Mouse (Mus musculus) 416B (cell line): ENCODE data around the gene Gna14.

Experiments used
- DNase-seq: peaks from one replicate; pipeline ENCODE4 v3.0.0; 2011; ENCODE audit warnings: low read depth

Gna14 gene

GRCm38 (mm10) chr19:16435531-16436231 is at the start of gene Gna14:
Gene Gna14 (plus strand): TSS chr19:16435762.
- DNase-seq: no peak

GRCm38 (mm10) chr19:16386514-16386913 is 49.0 kb upstream of the Gna14 start:
- peak; percentile 79 for DNase-seq

GRCm38 (mm10) chr19:16390192-16390795 is 45.3 kb upstream of the Gna14 start:
- no peak for DNase-seq

GRCm38 (mm10) chr19:16394381-16394780 is 41.2 kb upstream of the Gna14 start:
- DNase-seq: no peak

GRCm38 (mm10) chr19:16403101-16403500 is 32.5 kb upstream of the Gna14 start:
- no peak for DNase-seq

GRCm38 (mm10) chr19:16407727-16408126 is 27.8 kb upstream of the Gna14 start:
- no peak for DNase-seq

GRCm38 (mm10) chr19:16411302-16411701 is 24.3 kb upstream of the Gna14 start:
- DNase-seq: no peak

GRCm38 (mm10) chr19:16418086-16418663 is 17.4 kb upstream of the Gna14 start:
- peak; percentile 40 for DNase-seq

- DNase-seq: no peak
Observed at GRCm38 (mm10) chr19:16425596-16425995, 10.0 kb upstream of the Gna14 start.

- DNase-seq: no peak
Observed at GRCm38 (mm10) chr19:16431368-16431767, 4.2 kb upstream of the Gna14 start.

- DNase-seq: peak; percentile 71
Observed at GRCm38 (mm10) chr19:16434879-16435278, 683 bp upstream of the Gna14 start.

GRCm38 (mm10) chr19:16436335-16437169 is 990 bp downstream of the Gna14 start:
- no peak for DNase-seq

GRCm38 (mm10) chr19:16437170-16437483 is 1.6 kb downstream of the Gna14 start:
- no peak for DNase-seq

- no peak for DNase-seq
Observed at GRCm38 (mm10) chr19:16437906-16438305, 2.3 kb downstream of the Gna14 start.

GRCm38 (mm10) chr19:16439278-16439677 is 3.7 kb downstream of the Gna14 start:
- no peak for DNase-seq

- no peak for DNase-seq
Observed at GRCm38 (mm10) chr19:16439834-16440233, 4.3 kb downstream of the Gna14 start.

- DNase-seq: no peak
Observed at GRCm38 (mm10) chr19:16441329-16441728, 5.8 kb downstream of the Gna14 start.

GRCm38 (mm10) chr19:16443335-16443734 is 7.8 kb downstream of the Gna14 start:
- DNase-seq: no peak

- DNase-seq: no peak
Observed at GRCm38 (mm10) chr19:16446612-16447011, 11.1 kb downstream of the Gna14 start.

- peak; percentile 91 for DNase-seq
Observed at GRCm38 (mm10) chr19:16447832-16448621, 12.5 kb downstream of the Gna14 start.

- DNase-seq: peak; percentile 92
Observed at GRCm38 (mm10) chr19:16448796-16449195, 13.2 kb downstream of the Gna14 start.

GRCm38 (mm10) chr19:16450824-16451223 is 15.3 kb downstream of the Gna14 start:
- no peak for DNase-seq
